Mouse (Mus musculus) neural tube, embryonic 13.5 days (tissue): ENCODE measurements around the gene Nepro. TPM values are rescaled to one million over a fixed set of nuclear protein-coding genes. Genes with fewer than 3 reads are reported as not detected.

ENCODE experiments used
- ATAC-seq: fragments of 200-750 bp; cut with Nextera tagmentation; 2 replicates; pipeline ENCODE4 v1.8.0; 2017; ENCODE audit warnings: low read depth, mild to moderate bottlenecking, moderate TSS enrichment, moderate library complexity
- H3K27ac ChIP-seq: fragments of 300-500 bp; sonication (generic); replicated peaks from 2 replicates; pipeline ENCODE4 v1.5.1; 2015; ENCODE audit warnings: moderate library complexity, mild to moderate bottlenecking, inconsistent platforms
- H3K27me3 ChIP-seq: fragments of 300-500 bp; sonication (generic); 2 replicates; pipeline ENCODE4 v1.6.1; 2015; ENCODE audit warnings: mild to moderate bottlenecking, inconsistent platforms
- H3K36me3 ChIP-seq: fragments of 300-500 bp; sonication (generic); 2 replicates; pipeline ENCODE4 v1.6.1; 2015; ENCODE audit warnings: mild to moderate bottlenecking, inconsistent platforms
- H3K4me1 ChIP-seq: fragments of 300-500 bp; sonication (generic); replicated peaks from 2 replicates; pipeline ENCODE4 v1.6.1; 2015; ENCODE audit warnings: inconsistent platforms
- H3K4me2 ChIP-seq: fragments of 300-500 bp; sonication (generic); 2 replicates; pipeline ENCODE4 v1.6.1; 2015; ENCODE audit warnings: inconsistent platforms, mild to moderate bottlenecking, moderate library complexity
- H3K4me3 ChIP-seq: fragments of 300-500 bp; sonication (generic); 2 replicates; pipeline ENCODE4 v1.5.1; 2015; ENCODE audit warnings: mild to moderate bottlenecking, inconsistent platforms
- H3K9ac ChIP-seq: fragments of 300-500 bp; sonication (generic); 2 replicates; pipeline ENCODE4 v1.6.1; 2015; ENCODE audit warnings: moderate library complexity, mild to moderate bottlenecking, inconsistent platforms
- H3K9me3 ChIP-seq: fragments of 300-500 bp; sonication (generic); 2 replicates; pipeline ENCODE4 v1.6.1; 2016; ENCODE audit warnings: inconsistent platforms
- WGBS: fragments of 180-500 bp; shearing (Covaris S2); methylation state at CpG from one replicate; pipeline ENCODE4 v1.1.7; 2015; 5-methylcytosine and 5-hydroxymethylcytosine counted together
- polyA plus RNA-seq: library from polyadenylated mRNA; unstranded; fragments of >200 nt; fragmentation: Nextera tagmentation; extraction: Ambion mirVana; gene quantifications from 2 replicates; pipeline ENCODE4 v1.2.1, GENCODE M21; 2015

Nepro gene
- polyA plus RNA-seq, 1 experiment from 2014 or later, result 4.2 TPM

DNA sequence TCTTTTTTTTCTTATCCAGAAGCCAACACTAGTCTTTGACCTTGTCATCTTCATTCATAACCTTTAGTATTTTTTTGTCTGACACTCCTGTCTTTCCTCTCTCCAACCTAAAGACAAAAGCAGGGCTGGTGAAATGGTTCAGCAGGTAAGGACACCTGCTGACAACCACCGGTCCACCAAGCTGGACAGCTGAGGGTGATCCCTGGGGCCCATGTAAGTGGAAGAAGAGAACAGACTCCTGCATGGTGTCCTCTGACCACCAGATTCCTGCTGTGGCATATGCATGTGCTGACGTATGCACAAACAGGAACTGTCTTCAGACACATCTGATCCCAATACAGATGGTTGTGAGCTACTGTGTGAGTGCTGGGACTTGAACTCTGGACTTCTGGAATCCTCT, 33.0 kb upstream of the Nepro start:
- H3K27me3 ChIP-seq, result no peaks in the 10 kb centered on the region
- H3K9me3 ChIP-seq, result no peaks in the 10 kb centered on the region
- no peak overlapping the region for H3K4me3 ChIP-seq
- H3K27ac ChIP-seq, result peak overlapping the region; percentile 43; the same call in 1 of the 2 replicates
- WGBS, result 83% methylated on average over 2 of the region's 2 CpGs
- peaks cover 40% of the 10 kb centered on the region for H3K4me1 ChIP-seq
- H3K36me3 ChIP-seq, result no peaks in the 10 kb centered on the region
- no peak for ATAC-seq
- H3K9ac ChIP-seq, result no peak overlapping the region
- no peak overlapping the region for H3K4me2 ChIP-seq

DNA sequence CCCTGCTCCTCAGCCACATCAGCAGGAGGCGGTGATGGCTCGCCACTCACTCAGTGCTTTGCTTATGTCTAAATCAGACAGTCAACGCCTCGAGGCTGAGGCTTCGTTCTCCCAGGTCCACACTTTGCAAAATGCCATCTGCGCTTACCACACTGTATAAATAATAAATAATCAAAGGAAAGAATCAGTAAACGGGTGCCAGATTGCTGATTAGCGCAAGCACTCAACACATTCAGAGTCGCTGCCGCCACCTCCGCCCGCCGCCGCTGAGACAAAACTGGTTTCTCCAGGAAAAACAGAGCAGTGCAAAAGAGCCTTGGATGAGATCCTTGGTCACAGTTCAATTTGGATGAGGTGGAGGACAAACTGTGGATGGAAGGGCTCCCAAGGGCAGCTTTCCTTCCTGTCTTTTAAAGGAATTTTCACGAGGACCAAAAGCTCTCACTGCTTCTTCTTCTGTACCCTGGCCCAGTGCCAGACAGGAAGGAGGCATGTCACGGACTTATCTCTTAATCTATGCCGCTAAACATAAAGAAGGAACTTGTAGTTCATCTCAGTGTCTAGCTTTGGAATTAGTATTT, 32.5 kb upstream of the Nepro start:
- no peaks in the 10 kb centered on the region for H3K36me3 ChIP-seq
- H3K9ac ChIP-seq, result no peak overlapping the region
- ATAC-seq, result no peak
- WGBS, result 59% methylated on average over 17 of the region's 17 CpGs
- peak overlapping the region; percentile 27 for H3K4me2 ChIP-seq
- no peak overlapping the region for H3K4me3 ChIP-seq
- H3K9me3 ChIP-seq, result no peaks in the 10 kb centered on the region
- H3K4me1 ChIP-seq, result peaks cover 43% of the 10 kb centered on the region
- H3K27me3 ChIP-seq, result no peaks in the 10 kb centered on the region
- H3K27ac ChIP-seq, result peak overlapping the region; percentile 43; the same call in 1 of the 2 replicates

DNA sequence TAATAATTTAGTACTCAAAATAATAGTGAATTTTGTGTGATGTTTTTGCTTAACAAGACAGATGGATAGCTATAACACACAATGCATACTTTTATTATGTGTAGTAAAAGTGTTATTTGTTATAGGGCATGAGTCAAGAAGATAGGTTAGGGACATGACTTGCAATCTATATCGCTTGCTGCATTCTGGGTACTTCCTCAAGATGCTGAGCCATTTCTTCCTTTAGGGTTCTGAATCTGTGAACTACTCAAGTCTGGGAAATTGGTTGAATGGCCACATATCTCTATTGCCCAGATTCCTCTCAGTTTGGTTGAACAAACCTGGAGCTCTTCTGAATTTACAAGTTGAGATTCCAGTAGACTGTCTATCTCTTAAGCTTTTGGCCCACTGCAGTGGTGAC, 31.6 kb upstream of the Nepro start:
- Histone ChIP-seq H3K4me3 (no peak overlapping the region), H3K27ac (no peak overlapping the region), H3K4me2 (no peak overlapping the region), H3K9ac (no peak overlapping the region), H3K27me3 (no peaks in the 10 kb centered on the region), H3K36me3 (no peaks in the 10 kb centered on the region), H3K9me3 (no peaks in the 10 kb centered on the region), H3K4me1 (peaks cover 34% of the 10 kb centered on the region)
- no peak for ATAC-seq
- WGBS, result 95% methylated on average over 1 of the region's 1 CpGs

DNA sequence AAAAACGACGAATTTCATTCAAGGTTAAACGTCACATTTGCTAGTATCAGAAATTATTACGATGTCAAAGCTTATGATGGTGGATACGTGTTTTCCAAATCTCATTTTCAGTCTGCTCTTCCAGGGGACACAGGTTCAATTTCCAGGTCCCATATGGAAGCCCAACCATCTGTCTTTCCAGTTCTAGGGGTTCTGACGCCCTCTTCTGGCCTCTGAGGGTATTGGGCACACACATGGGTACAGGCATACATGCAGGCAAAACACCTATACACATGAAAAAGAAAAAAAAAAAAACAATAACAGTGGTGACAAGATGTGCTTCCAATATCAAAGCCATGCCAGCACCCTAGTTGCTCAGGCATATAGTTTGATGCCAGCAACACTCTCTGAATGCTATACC, 30.4 kb upstream of the Nepro start:
- 66% methylated on average over 6 of the region's 6 CpGs for WGBS
- Histone ChIP-seq H3K4me2 (no peak overlapping the region), H3K27me3 (no peaks in the 10 kb centered on the region), H3K9me3 (no peaks in the 10 kb centered on the region), H3K4me1 (peaks cover 22% of the 10 kb centered on the region), H3K36me3 (no peaks in the 10 kb centered on the region), H3K27ac (no peak overlapping the region), H3K4me3 (no peak overlapping the region), H3K9ac (no peak overlapping the region)
- ATAC-seq, result no peak

DNA sequence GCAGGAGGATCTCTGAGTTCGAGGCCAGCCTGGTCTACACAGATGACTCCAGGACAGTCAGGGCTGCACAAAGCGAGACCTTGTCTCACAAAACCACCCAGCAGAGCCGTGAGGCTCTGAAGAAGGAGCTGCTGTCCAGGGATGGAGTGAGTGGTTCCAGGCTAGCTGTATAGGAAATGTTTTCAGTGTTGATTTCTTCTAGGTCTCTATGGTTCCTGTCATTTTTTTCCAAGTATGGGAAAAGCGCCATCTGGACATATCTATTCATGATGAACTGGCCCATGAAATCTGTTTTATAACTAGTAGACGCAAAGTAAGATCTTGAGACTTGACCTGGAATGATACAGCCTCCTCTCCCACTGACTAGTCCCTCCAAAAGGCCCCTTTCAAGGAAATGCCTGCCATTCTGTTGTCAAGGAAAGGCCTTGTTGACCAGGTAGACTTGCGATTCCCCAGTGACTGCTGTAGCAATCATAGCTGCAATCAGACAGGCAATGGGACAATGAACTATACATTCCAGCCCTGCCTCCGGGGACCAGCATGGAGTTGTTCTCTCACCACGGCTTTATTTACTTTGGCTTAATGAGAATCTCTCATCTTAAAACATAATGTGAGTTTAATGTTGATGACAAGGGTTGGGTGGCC, 28.8 kb upstream of the Nepro start:
- 74% methylated on average over 8 of the region's 8 CpGs for WGBS
- Histone ChIP-seq H3K4me2 (no peak overlapping the region), H3K9me3 (no peaks in the 10 kb centered on the region), H3K27ac (no peak overlapping the region), H3K4me1 (peaks cover 20% of the 10 kb centered on the region), H3K27me3 (no peaks in the 10 kb centered on the region), H3K36me3 (no peaks in the 10 kb centered on the region), H3K9ac (no peak overlapping the region), H3K4me3 (no peak overlapping the region)
- ATAC-seq, result no peak

DNA sequence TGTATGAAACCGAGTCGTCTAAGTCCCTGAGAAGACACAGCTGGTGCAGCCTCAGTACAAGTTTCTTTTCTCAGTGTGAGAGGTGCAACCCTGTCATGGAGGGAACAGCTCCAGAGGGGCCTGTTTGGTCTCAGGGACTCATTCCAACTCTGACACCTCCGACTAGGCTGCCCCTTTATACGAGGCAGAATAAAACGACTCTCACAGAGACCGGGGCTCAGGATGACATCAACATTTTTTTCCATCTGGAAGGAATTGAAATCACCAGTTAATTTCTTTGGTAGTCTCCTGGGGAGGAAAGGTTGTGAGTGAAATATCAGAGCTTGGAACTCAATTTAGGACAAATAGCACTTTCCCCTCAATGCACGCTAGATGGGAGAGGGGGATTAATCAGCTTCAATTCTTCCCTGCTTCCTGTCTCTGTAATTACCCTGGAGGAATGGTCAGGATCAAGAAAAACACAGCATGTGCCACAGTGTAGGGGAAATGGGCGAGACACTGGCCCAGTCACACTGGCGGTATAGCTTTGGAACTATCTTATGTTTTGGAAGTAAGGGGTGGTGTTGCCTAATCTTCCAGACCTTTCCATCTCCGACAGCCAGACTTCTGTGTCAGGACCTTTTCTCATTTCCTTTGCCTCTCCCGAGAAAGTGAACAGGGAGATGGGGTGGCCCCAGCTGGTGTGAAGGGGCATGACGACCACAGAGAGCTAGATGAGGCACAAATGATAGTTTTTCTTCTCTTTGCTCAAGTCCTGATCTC, 28.1 kb upstream of the Nepro start:
- H3K27ac ChIP-seq, result 0 out of 2 replicates have a peak overlapping the region, but pooled peaks have one; percentile 13
- no peaks in the 10 kb centered on the region for H3K36me3 ChIP-seq

DNA sequence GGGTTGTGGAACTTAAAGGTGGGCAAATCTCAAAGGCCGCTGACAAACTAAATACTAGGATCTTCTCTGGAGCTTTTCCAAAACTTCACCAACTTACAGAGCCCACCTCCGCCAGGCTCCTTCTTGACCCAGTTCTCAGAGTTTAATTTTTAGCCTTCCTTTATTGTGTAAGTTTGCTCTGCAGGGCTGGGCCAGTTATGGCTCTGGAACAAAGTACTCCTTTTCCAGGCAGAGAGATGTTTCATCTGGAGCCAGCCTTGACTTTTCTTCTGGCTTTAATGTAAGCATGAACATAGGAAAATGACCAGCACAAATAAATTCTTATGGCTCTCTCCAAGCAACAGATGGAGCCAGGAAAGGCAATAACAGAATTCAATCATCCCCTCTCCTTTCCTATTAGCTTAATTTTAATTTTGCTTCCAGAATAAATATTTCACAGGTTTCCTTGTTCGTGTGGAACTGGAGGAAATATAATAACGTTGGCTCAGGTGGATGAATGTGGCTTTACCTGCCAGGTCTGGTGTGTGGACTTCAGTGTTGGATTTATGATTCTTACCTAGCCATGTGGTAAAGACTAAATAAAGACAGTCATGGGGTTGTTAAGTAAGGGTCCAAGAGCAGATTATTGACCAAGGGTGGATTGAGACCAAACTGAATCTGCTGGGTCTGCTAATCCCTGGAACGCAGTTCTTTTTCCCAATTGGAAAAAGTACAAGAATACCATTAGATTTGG, 26.5 kb upstream of the Nepro start:
- Histone ChIP-seq H3K36me3 (no peaks in the 10 kb centered on the region), H3K4me1 (peaks cover 12% of the 10 kb centered on the region), H3K9ac (no peak overlapping the region), H3K4me2 (no peak overlapping the region), H3K4me3 (no peak overlapping the region), H3K27me3 (no peaks in the 10 kb centered on the region), H3K27ac (no peak overlapping the region), H3K9me3 (no peaks in the 10 kb centered on the region)
- ATAC-seq, result no peak
- WGBS, result 92% methylated on average over 5 of the region's 5 CpGs

More for the DNA sequence above, 28.1 kb upstream of the Nepro start:
- 54% methylated on average over 12 of the region's 12 CpGs for whole genome bisulfite sequencing
- Histone ChIP-seq H3K4me3 (no peak overlapping the region), H3K4me2 (no peak overlapping the region), H3K9ac (no peak overlapping the region), H3K27me3 (no peaks in the 10 kb centered on the region), H3K4me1 (peaks cover 20% of the 10 kb centered on the region), H3K9me3 (no peaks in the 10 kb centered on the region)
- ATAC-seq, result no peak

DNA sequence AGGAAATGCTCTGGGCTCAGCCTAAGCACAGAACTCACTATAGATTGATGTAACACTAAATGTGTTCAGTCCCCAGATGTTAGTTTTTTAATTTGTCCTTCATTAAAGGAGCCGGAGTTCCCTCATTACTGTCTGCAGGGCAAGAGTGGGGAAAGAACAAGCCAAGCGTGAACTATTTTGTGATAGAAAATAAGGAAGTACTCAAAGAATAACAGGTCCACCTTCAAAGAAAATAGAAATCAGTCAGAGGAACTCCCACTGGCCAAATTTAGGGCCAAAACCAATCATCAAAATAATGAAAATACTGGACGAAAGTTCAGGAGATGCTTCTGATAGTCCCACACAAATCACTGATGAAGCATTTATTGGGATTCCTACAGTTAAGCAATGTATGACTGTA, 22.9 kb upstream of the Nepro start:
- no peaks in the 10 kb centered on the region for H3K36me3 ChIP-seq
- no peak overlapping the region for H3K27ac ChIP-seq
- no peaks in the 10 kb centered on the region for H3K9me3 ChIP-seq
- no peak for ATAC-seq
- WGBS, result 80% methylated on average over 3 of the region's 3 CpGs
- H3K4me2 ChIP-seq, result no peak overlapping the region
- no peak overlapping the region for H3K4me3 ChIP-seq
- H3K27me3 ChIP-seq, result no peaks in the 10 kb centered on the region
- H3K9ac ChIP-seq, result no peak overlapping the region
- H3K4me1 ChIP-seq, result peaks cover 12% of the 10 kb centered on the region

DNA sequence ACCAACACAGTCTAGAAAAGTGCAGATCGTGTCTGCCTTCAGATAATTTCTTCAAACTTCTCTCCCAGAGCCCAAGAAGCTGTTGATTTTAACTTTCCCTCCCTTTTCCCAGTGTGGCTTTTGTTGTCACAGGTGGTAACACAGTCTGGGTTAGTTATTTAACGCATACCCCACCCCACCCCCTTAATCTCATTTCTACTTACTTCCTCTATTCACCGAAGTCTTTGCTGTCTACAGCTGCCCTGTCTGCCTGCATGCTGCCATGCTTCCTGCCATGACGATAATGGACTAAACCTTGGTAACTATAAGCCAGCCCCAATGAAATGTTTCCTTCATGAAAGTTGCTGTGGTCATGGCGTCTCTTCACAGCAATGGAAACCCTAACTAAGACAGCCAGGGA, 21.8 kb upstream of the Nepro start:
- ATAC-seq, result no peak
- Histone ChIP-seq H3K36me3 (no peaks in the 10 kb centered on the region), H3K9ac (no peak overlapping the region), H3K4me2 (no peak overlapping the region), H3K9me3 (no peaks in the 10 kb centered on the region), H3K4me1 (peaks cover 10% of the 10 kb centered on the region), H3K4me3 (no peak overlapping the region), H3K27ac (no peak overlapping the region), H3K27me3 (no peaks in the 10 kb centered on the region)
- WGBS, result 70% methylated on average over 5 of the region's 5 CpGs

DNA sequence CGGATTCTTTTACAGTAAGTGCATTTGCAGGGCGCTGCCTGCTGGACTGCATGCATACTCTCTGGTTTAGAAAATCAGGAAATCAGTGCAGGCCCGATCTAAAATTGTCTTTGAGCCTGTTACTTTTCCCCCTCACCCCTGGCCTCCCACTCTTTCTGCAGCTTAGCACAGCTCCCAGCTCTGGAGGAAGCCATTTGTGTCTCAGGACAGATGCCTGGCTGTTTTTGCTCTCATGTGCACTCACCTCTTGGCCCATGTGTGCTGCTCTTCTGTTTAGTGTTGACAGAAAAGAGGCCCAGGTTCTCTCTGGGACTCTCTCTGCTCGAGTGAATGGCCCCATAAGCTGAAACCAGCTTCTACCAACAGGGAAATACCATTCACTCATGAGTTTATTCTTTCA, 20.6 kb upstream of the Nepro start:
- Histone ChIP-seq H3K9me3 (no peaks in the 10 kb centered on the region), H3K4me3 (no peak overlapping the region), H3K9ac (no peak overlapping the region), H3K4me2 (no peak overlapping the region), H3K36me3 (no peaks in the 10 kb centered on the region), H3K4me1 (peaks cover 10% of the 10 kb centered on the region), H3K27ac (no peak overlapping the region), H3K27me3 (no peaks in the 10 kb centered on the region)
- WGBS, result 64% methylated on average over 4 of the region's 4 CpGs
- ATAC-seq, result no peak

DNA sequence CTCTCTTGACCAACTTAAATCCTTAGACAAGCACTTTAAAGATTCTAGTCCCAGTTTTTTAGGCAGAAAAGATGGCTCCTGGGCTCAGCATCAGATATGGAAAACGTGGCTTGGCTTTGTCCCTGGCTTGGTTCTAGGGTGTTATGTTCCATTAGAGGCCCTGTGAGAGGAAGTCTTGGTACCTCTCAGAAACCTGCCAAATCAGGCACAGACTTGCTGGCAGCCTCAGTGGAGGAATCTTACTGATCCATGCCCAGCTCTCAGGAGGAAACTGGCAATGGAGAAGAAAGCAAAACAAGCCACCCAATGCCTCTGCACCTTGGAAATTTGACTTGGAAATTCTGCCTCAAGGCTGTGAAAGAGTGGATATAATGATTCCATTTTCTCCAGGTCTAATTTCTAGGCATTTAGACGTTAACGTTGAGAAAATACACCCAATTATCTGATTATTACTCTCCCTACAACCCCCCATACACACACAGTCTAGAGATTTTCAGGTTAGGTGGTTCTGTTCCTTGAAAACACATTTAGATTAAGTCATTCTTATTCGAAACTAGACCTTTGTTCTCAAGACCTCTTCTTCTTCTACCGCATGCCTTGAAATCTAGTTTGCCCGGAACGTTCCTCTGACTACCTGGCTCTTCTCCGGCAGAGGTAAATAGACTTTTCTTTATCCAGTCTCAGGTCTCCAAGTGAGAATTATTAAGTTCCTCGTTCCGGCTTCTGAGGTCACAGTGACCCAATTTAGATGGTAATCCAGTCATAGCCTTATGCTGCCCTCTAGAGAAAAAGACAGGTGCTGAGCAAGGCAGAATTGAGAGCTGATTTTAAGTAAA, 7.6 kb upstream of the Nepro start:
- no peaks in the 10 kb centered on the region for H3K27me3 ChIP-seq
- no peak overlapping the region for H3K9ac ChIP-seq
- no peak overlapping the region for H3K4me2 ChIP-seq
- H3K9me3 ChIP-seq, result no peaks in the 10 kb centered on the region
- H3K4me3 ChIP-seq, result no peak overlapping the region
- H3K27ac ChIP-seq, result peak overlapping the region; percentile 46; the same call in 1 of the 2 replicates
- peaks cover 11% of the 10 kb centered on the region; the same call in 1 of the 2 replicates for H3K36me3 ChIP-seq
- peak; percentile 70 for ATAC-seq
- H3K4me1 ChIP-seq, result peaks cover 8% of the 10 kb centered on the region
- WGBS, result 37% methylated on average over 10 of the region's 10 CpGs
